Mouse (Mus musculus): ENCODE results near the gene Ebp.

Gene Ebp

DNA sequence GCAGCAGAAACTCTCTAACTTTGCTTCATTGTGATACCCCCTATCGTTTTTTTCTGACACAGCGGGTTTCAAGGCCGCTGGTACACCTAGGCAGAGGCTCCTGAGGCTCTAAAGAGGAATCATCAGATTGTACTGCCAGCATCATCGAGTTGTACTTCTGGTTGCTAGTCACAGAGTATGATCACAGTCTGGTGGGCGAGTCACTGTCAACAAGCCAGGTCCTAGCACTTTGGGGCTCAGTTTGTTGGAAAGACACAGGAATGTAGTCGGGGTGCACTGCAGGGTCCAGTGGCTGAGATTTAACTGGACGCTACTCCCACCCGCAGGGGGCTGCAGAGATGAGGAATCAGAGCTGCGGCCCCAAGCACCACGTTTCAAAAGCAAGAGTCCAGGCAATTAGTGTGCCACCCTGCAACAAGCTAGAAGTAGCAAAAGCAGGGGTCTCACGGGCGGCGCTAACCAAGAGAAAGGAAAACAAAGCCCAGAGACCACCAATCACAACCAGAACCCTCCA lies 1.1 kb downstream of the Ebp start:
- in situ Hi-C loops (cut with MboI, MseI), result loop anchor here (10.0 kb wide), 1 partner anchor 443 kb away; no protein-coding TSS in a partner anchor

DNA sequence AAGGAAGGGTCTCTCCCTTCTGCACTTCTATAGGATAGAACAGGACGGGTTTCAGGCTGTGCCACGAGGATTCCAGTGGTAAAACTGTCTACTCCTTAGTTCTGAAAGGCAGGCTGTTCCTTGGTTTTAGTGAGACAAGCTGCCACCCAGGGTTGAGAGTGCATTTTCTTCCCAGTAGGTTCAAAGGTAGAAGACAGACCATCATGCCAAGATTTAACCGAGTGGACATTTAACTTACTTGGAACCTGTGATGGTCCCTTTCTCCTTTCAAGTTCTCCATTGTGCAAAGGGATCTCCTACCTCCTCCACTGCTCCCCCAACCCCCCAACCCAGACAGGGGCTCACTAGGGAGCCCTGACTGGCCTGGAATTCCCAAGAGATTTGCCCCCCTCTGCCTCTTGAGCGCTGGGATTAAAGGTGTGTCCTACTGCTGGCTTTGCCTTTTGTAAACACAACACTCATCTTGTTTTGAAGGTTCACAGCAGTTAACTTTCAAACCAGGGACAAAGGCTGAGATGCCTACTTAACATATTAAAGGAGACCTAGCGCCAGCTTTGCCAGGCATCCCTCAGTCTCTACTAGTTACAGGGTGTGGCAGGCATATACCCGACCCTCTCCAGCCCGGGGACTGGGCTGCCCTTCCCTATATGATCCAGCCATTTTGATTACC lies 10.3 kb downstream of the Ebp start:
- in situ Hi-C loops (cut with MboI, MseI), result no loop called here

DNA sequence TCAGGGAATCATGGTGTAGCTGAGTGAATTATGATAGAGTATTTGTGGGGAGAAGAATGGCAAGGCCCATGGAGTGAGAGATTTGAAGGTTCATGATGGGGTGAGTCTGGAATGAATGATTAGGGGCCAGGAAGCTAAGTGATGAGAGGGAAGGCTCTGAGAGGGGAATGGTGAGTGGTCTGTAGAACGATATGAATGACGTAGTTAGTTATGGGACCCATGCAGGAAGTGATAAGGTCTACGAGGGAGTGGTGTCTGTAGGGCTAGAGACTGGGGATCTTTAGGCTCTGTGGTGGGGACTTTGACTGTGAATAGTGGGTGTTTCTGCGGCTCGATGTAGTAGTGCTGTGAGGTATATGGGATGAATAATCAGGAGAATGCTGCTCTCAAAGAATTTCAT lies 13.7 kb downstream of the Ebp start:
- in situ Hi-C loops (cut with MboI, MseI), result no loop called here

DNA sequence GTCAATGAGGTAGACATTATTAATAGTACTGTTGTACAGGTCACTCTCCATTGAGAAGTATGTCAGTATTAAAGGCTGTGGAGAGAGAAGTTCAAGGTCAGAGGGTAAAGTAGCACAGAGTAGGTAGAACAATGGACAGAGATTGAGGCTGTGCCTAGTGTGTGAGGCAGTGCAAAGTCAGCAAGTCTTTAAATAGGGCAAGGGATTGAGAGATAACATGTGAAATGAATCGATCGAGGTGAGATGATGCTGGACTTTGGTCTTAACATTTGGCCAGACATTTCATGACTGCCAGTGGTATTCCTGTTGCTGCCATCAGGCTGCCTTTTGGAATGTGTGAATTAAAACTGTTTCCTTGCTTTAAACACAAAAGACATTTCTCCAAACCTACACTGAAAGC lies 14.4 kb downstream of the Ebp start:
- in situ Hi-C loops (cut with MboI, MseI), result no loop called here

DNA sequence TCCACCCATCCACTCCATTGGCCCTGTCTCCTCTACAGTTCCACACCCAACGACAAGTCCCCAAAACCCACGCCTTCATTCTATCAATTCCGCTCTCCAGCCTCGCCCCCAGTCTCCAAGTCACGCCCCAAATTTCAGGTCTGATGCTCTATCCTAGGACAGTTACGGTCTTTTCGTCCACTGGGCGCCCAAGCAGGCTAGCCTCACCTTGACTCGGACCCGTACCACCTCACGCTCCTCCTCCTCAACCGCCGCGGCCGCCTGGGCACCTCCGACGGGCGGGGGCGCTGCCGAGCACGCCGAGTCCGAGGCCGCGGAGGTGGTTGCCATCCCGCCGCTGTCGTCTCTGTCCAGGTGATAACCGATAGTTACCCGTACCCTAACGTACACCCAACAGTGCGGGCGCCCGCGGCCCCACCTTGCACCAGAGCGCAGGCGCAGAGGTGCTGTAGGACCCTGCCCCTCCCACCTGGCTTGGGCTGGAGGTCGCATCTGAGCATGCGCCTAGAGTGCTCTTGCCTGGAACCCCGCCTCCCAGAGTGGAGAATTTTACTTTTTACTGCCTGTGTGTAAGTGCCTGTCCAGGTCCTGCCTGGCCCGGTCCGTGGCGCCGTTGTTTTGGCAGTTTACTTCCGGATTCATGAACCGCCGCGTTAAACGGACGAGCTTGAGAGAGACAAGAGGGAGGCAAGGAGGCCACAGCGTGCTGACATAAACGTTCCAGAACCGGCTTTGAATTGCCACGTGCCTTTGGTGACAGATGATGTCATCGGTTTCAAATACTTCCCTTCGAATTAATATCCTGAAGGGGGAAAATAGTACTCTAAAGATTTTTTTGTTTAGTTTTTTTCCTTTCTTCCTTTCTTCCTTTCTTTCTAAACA lies 17.6 kb downstream of the Ebp start, which contains the start of gene Tbc1d25:
Tbc1d25 (minus strand) TSS at position 678 of the 882 bp plus-strand sequence.
- in situ Hi-C loops (cut with MboI, MseI), result no loop called here

DNA sequence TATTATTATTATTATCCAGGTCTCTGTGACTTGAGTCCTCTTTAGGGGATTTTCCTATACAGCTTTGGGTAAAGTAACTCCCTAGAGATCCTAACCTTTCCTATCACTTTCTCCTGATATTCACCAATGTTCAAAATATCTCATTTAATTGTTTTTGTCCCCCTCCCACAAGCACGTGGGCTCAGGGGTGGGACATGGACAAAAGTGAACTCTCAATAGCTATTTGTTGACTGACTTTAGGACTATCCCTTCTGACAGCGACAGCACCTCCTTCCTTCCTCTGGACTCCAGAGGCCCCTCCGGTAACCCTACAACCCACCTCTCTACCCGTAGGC lies 18.2 kb downstream of the Ebp start:
- in situ Hi-C loops (cut with MboI, MseI), result no loop called here

DNA sequence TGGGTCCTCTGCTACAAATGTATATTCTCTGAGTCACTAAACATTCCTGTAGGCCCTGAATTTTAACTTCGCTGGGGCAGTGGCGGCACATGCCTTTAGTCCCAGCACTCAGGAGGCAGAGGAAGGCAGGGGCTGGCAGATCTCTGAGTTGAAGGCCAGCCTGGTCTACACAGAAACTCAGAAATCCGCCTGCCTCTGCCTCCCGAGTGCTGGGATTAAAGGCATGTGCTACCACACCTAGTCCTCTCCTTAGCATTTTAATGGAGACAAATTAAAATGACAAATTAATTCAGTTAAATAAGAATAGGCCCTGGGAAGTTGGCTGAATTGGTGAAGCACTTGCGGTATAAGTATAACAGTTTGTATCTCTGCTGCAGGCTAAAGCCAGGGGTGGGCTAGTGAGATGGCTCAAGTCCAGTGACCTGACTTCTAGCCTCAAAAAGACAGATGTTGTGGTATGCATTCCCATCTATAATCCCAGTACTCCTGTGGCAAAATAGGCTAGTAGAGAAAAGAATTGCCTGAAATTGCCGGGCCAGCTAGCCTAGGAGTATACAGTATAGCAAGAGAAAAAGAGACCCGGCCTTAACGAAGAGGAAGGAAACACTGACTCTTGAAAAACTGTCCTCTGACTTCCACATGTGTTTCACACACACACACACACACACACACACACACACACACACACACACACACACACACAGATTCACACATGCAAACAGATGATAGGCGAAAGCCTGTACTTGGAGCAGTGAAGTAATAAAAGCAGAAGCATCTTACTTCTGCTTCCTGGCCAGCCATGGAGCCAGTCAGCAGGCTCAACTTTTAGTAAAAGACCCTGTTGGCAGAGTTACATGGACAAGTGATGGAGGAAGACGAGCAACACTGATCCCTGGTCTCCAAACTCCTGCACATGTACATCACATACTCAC lies 25.3 kb downstream of the Ebp start:
- in situ Hi-C loops (cut with MboI, MseI), result no loop called here

DNA sequence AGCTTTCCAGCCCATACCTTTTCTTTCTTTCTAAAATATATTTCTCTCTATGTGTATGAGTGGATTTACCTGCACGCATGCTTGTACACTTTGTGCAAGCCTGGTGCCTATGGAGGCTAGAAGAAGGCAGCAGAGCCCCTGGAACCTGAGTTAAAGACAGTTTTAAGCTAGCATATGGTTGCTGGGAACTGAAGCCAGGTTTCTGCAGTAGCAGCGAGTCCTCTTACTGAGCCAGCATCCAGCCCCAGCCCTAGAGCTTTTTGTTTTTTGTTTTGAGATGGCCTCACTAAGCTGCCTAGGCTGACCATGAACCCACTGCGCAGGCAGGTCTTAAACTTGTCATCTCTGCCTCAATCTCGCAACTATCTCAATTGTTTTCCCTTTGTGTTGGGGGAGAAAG lies 28.8 kb downstream of the Ebp start:
- in situ Hi-C loops (cut with MboI, MseI), result no loop called here

DNA sequence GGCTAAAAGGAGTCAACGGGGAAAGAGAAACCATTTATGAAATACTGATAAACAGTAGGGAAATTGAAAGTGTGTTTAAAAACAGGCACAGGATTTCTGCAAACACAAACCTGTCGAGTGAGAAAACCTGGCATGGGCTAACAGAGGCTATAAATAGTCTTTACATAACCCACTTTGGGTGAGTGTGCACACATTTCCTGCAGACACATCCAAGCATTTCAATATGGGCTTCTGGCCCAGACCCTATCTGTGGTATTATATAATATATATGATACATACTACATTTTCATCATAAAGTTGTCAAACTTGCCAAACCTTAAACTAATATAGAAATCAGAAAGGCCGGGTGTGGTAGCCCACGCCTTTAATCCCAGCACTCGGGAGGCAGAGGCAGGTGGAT lies 30.2 kb downstream of the Ebp start:
- in situ Hi-C loops (cut with MboI, MseI), result no loop called here

DNA sequence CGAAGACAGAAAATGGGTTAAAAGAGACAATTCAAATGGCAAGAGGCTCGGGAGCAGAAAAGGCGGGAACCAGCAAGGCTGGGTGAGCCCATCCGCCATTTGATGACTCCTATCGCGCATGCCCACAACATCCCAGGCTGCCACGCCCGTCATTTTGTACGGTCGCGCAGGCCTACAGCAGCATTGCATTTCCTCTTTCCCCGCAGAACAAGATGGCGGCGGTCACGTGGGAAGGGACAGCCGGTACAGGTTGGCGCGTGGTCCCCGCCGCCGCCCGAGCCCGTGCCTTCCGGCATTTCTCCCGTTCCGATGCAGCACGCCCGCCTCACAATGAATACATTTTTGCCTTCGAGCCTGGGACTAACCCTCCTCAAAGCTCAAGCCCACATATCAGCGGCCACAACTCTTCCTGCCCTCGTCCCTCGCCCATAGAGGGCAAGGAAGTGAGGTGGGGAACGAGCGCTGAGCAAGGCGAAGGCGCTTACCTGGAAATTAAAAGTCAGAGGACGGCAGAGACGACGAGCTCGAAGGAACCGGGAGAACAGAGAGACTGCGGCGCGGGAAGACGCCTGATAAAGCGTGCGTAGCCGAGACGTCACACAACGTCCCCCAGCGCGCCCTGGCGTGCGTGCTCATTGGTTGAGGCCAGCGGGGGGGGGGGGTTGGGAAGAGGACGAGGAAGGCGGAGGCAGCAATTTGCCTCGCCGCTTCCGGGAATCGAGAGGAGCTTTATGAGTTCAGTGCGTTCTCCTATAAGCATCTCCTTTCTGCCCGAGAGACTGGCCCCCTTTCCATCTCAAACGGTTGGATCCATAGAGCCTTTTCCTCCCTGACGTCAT lies 47.9 kb downstream of the Ebp start, which contains the start of gene Rbm3:
Rbm3 (minus strand) TSS at position 728 of the 839 bp plus-strand sequence.
- in situ Hi-C loops (cut with MboI, MseI), result no loop called here

DNA sequence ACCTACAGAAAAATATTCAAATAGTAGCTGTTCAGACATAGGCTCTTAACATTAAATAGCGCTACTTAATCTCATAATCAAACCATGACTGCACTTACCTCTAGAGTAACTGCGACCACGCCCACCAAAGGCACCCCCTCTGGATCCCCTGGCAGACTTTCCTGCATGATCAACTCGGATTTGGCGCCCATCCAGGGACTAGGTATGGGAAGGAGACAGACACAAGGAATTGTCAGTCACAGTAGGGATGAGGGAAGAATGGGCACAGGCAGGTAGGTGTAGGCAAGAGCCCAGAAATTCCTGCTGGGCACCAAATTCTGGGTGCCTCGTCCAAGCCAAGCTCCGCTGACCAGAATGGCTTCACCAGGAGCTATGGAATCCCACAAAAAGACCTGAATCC lies 49.6 kb downstream of the Ebp start:
- in situ Hi-C loops (cut with MboI, MseI), result no loop called here

DNA sequence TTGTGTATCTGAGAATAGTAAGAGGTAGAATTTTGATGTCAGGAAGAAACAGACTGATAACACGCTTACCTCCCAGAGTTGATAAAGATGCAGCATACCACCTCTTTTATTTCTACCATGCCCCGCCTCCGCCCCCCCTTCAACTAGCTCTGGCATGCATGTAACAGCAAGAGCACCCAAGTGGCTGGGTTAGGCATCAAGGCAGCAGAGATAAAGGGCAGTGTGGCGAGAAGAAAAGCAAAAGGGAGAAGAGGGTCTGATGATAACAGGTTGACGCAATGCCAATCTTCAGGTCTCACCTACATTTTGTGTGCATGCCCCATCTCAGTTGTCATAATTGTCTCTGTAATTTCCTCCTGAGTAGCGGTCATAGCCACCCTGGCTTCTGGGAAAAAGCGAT lies 50.4 kb downstream of the Ebp start:
- in situ Hi-C loops (cut with MboI, MseI), result no loop called here

DNA sequence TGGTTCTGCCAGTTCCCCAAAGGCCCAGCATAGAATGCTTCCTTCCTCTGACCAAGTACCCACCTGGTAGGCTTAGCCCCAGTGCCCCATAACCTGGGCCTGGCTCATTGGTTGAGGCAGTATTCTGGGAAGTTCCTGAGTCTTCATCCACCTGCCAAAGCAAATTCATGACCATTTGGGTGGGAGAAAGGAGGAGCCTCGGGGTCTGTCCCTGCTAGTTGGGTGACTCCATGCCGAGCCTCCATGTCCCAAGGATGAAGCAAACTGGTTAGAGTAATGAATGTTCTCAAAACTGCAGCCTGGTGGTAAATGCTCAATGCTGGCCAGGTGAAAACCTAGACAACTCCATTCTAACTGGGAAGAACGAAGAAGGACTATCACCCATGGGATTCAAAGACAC lies 52.3 kb downstream of the Ebp start:
- in situ Hi-C loops (cut with MboI, MseI), result no loop called here

DNA sequence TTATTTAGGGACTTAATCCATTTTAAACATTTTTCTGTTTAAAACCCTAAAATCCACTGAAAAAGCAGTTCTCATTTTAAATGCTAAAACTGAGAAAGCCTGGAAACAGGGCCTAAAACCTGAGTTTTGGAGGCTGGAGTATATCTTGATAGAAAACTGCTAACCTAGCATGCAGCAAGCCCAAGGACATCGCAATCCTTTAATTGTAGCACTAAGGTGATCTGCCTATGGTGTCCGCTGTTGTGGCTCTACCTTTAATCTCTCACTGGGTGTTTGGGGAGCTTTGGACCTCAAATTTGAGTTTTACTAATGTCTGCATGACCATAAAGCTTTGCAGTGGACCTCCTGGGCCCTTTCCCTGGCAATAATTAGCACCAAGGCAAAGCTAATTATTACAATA lies 52.9 kb downstream of the Ebp start:
- in situ Hi-C loops (cut with MboI, MseI), result no loop called here

DNA sequence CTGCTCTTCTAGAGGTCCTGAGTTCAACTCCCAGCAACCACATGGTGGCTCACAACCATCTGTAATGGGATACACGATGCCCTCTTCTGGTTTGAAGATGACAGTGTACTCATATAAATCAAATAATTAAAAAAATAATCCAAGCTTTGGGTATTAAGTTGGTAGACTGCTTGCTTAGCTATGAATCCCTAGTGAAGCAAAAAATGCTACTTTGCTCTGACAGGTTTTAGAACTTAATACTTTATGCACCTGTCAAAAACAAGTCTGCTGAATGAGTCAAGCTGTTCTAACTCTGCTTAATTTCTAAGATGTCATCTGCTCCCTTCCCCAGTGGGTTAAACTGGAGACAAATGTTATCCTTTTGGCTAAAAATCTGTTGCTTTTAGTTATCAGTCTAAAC lies 53.8 kb downstream of the Ebp start:
- in situ Hi-C loops (cut with MboI, MseI), result no loop called here

DNA sequence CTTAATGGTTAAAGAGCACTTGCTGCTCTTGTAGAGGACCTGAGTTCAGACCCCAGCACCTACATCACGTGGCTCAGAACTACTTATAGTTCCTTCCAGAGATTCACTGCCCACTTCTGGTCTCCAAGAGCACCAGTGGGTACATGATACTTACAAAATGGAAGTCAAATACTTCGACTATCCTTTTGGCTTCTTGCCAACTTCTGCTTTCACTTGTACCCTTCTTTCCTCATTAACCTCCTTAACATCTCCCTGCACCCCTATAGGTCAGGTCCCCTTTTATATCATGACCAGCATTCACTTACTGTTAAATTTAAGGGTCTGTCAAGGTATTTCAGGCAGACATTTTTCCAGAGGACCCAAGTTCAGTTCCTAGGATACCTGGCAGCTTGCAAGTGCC lies 57.4 kb downstream of the Ebp start:
- in situ Hi-C loops (cut with MboI, MseI), result no loop called here

Measured in T-helper 2 cell (primary cell).